Mouse (Mus musculus) liver, adult (tissue): Measurements from ENCODE around the gene Pnp.
"Not testable (repeated sequence)": the region's sequence is repeated elsewhere in the genome, so short reads cannot be mapped to it uniquely, and the experiment has no call there.

Experiments used
- GATA4 ChIP-seq: IDR thresholded peaks from 2 replicates; pipeline ENCODE4 v1.6.1; 2014; ENCODE audit warnings: mild to moderate bottlenecking, low read length; ENCODE audit not compliant: insufficient replicate concordance

Gene Pnp

GRCm38 (mm10) chr14:50927366-50927765, 3.5 kb upstream of the Pnp start:
- no peak for TF ChIP-seq GATA4

- TF ChIP-seq GATA4, result no peak
These were observed 931 bp upstream of the Pnp start for GRCm38 (mm10) chr14:50929951-50930350.

- TF ChIP-seq GATA4, result no peak
These were observed 517 bp upstream of the Pnp start for GRCm38 (mm10) chr14:50930377-50930753.

GRCm38 (mm10) chr14:50931493-50932020, 675 bp downstream of the Pnp start:
- no peak for TF ChIP-seq GATA4

GRCm38 (mm10) chr14:50936649-50937048, 5.8 kb downstream of the Pnp start:
- TF ChIP-seq GATA4, result no peak

GRCm38 (mm10) chr14:50938119-50938908, 7.4 kb downstream of the Pnp start:
- no peak for TF ChIP-seq GATA4

GRCm38 (mm10) chr14:50938940-50939339, 8.1 kb downstream of the Pnp start:
- no peak for TF ChIP-seq GATA4

GRCm38 (mm10) chr14:50943932-50944667, 13.2 kb downstream of the Pnp start, which contains the start of gene Gm49342:
TSS of gene Gm49342 (plus strand) at chr14:50944517.
- TF ChIP-seq GATA4, result no peak

GRCm38 (mm10) chr14:50955487-50955886, 24.6 kb downstream of the Pnp start:
- peak; percentile 63; the same call in 1 of the 2 replicates for TF ChIP-seq GATA4

- not testable (repeated sequence) for TF ChIP-seq GATA4
These were observed 25.1 kb downstream of the Pnp start, which contains the start of gene Pnp2 for GRCm38 (mm10) chr14:50955942-50956508. TSS of gene Pnp2 (plus strand) at chr14:50955992.

- no peak for TF ChIP-seq GATA4
These were observed 37.5 kb downstream of the Pnp start for GRCm38 (mm10) chr14:50968216-50968980.

- no peak for TF ChIP-seq GATA4
These were observed 38.2 kb downstream of the Pnp start for GRCm38 (mm10) chr14:50969041-50969440.

- TF ChIP-seq GATA4, result no peak
These were observed 39.0 kb downstream of the Pnp start for GRCm38 (mm10) chr14:50969558-50970544.

- TF ChIP-seq GATA4, result no peak
These were observed 39.9 kb downstream of the Pnp start for GRCm38 (mm10) chr14:50970822-50971221.
